Mouse (Mus musculus): ENCODE results near the gene Slc26a8.

Gene Slc26a8

GRCm38 (mm10) chr17:28592998-28593397 is 97.0 kb downstream of the Slc26a8 start:
- peak; percentile 52 to 70 for DNase-seq (ENCODE audit: low spot score in 2 of 2)

- no peak for DNase-seq (ENCODE audit: low spot score in 2 of 2)
Measured at GRCm38 (mm10) chr17:28591476-28591875, 98.6 kb downstream of the Slc26a8 start.

GRCm38 (mm10) chr17:28590596-28590995 is 99.4 kb downstream of the Slc26a8 start:
- no peak for DNase-seq (ENCODE audit: low spot score in 2 of 2)

- no peak for DNase-seq (ENCODE audit: low spot score in 2 of 2)
Measured at GRCm38 (mm10) chr17:28588591-28588990, 101.4 kb downstream of the Slc26a8 start.

Measured in natural killer cell, adult 2 months (primary cell).